Mouse (Mus musculus): Measurements from ENCODE around the gene Etv5.

GRCm38 (mm10) chr16:22483900-22484299 is 44.4 kb upstream of the Etv5 start:
- TF ChIP-seq CTCF (IDR thresholded peaks at IDR 0.05; ENCODE audit: borderline replicate concordance, insufficient read depth, low read length) (no peak), POLR2A (IDR thresholded peaks at IDR 0.05; ENCODE audit: low read depth, low read length) (no peak)

Data from embryonic fibroblast, embryonic 13.5 days (primary cell).